Mouse (Mus musculus): ENCODE data around the gene Mark1. TPM values are rescaled to one million over a fixed set of nuclear protein-coding genes. Genes with fewer than 3 reads are reported as not detected.

The Mark1 gene
- polyA plus RNA-seq, 1 experiment from 2014 or later, result 3.4 TPM

GRCm38 (mm10) chr1:184881211-184881610, 118.2 kb downstream of the Mark1 start:
- Histone ChIP-seq H3K27ac (no peak overlapping the region), H3K27me3 (peaks cover 49% of the 10 kb centered on the region), H3K36me3 (no peaks in the 10 kb centered on the region), H3K9me3 (no peaks in the 10 kb centered on the region), H3K4me3 (peak overlapping the region; percentile 55; the same call in 1 of the 2 replicates), H3K4me2 (replicated peaks) (no peak overlapping the region; the same call in 1 of the 2 replicates), H3K9ac (no peak overlapping the region), H3K4me1 (peaks cover 18% of the 10 kb centered on the region)
- WGBS, result 82% methylated on average over 5 of the region's 5 CpGs
- ATAC-seq (ENCODE audit: low FRiP score, low read depth), result no peak

- 56% methylated on average over 6 of the region's 6 CpGs for WGBS
- Histone ChIP-seq H3K27ac (peak overlapping the region; percentile 39; the same call in 1 of the 2 replicates), H3K36me3 (no peaks in the 10 kb centered on the region), H3K4me1 (peaks cover 18% of the 10 kb centered on the region), H3K4me3 (no peak overlapping the region), H3K4me2 (replicated peaks) (no peak overlapping the region), H3K27me3 (peaks cover 38% of the 10 kb centered on the region), H3K9ac (0 out of 2 replicates have a peak overlapping the region, but pooled peaks have one; percentile 19), H3K9me3 (no peaks in the 10 kb centered on the region)
- ATAC-seq (ENCODE audit: low FRiP score, low read depth), result no peak
These were observed 120.5 kb downstream of the Mark1 start for GRCm38 (mm10) chr1:184878860-184879259.

GRCm38 (mm10) chr1:184877306-184877705, 122.1 kb downstream of the Mark1 start:
- Histone ChIP-seq H3K4me2 (replicated peaks) (no peak overlapping the region), H3K27ac (no peak overlapping the region), H3K4me1 (peaks cover 8% of the 10 kb centered on the region), H3K36me3 (no peaks in the 10 kb centered on the region), H3K27me3 (peaks cover 22% of the 10 kb centered on the region), H3K9ac (no peak overlapping the region), H3K9me3 (no peaks in the 10 kb centered on the region), H3K4me3 (no peak overlapping the region)
- WGBS, result 72% methylated on average over 2 of the region's 2 CpGs
- no peak for ATAC-seq (ENCODE audit: low FRiP score, low read depth)

GRCm38 (mm10) chr1:184873910-184874309, 125.5 kb downstream of the Mark1 start:
- H3K27ac ChIP-seq, result no peak overlapping the region
- H3K4me3 ChIP-seq, result no peak overlapping the region
- 81% methylated on average over 11 of the region's 11 CpGs for WGBS

GRCm38 (mm10) chr1:184872069-184872819, 127.1 kb downstream of the Mark1 start:
- no peak overlapping the region; the same call in 1 of the 2 replicates for H3K27ac ChIP-seq
- ATAC-seq (ENCODE audit: low FRiP score, low read depth), result no peak
- H3K4me1 ChIP-seq, result peaks cover 17% of the 10 kb centered on the region
- H3K27me3 ChIP-seq, result no peaks in the 10 kb centered on the region
- H3K9me3 ChIP-seq, result no peaks in the 10 kb centered on the region
- no peak overlapping the region for H3K4me2 ChIP-seq (replicated peaks)
- no peak overlapping the region for H3K4me3 ChIP-seq
- H3K36me3 ChIP-seq, result no peaks in the 10 kb centered on the region
- 67% methylated on average over 7 of the region's 7 CpGs for WGBS
- no peak overlapping the region for H3K9ac ChIP-seq

More at GRCm38 (mm10) chr1:184873910-184874309, 125.5 kb downstream of the Mark1 start:
- H3K4me1 ChIP-seq, result peaks cover 18% of the 10 kb centered on the region
- no peak overlapping the region for H3K9ac ChIP-seq
- H3K4me2 ChIP-seq (replicated peaks), result no peak overlapping the region
- ATAC-seq (ENCODE audit: low FRiP score, low read depth), result no peak
- no peaks in the 10 kb centered on the region for H3K36me3 ChIP-seq
- no peaks in the 10 kb centered on the region for H3K9me3 ChIP-seq
- no peaks in the 10 kb centered on the region for H3K27me3 ChIP-seq

GRCm38 (mm10) chr1:184871506-184871905, 127.9 kb downstream of the Mark1 start:
- Histone ChIP-seq H3K4me1 (peaks cover 17% of the 10 kb centered on the region), H3K27ac (no peak overlapping the region), H3K36me3 (no peaks in the 10 kb centered on the region), H3K4me3 (no peak overlapping the region), H3K27me3 (no peaks in the 10 kb centered on the region), H3K9ac (no peak overlapping the region), H3K9me3 (no peaks in the 10 kb centered on the region), H3K4me2 (replicated peaks) (no peak overlapping the region)
- ATAC-seq (ENCODE audit: low FRiP score, low read depth), result peak; percentile 73
- 77% methylated on average over 1 of the region's 1 CpGs for WGBS

GRCm38 (mm10) chr1:184870646-184871385, 128.6 kb downstream of the Mark1 start:
- Histone ChIP-seq H3K4me2 (replicated peaks) (no peak overlapping the region), H3K27me3 (no peaks in the 10 kb centered on the region), H3K36me3 (no peaks in the 10 kb centered on the region), H3K9ac (no peak overlapping the region), H3K4me1 (peaks cover 17% of the 10 kb centered on the region), H3K27ac (no peak overlapping the region), H3K9me3 (no peaks in the 10 kb centered on the region), H3K4me3 (no peak overlapping the region)
- 79% methylated on average over 11 of the region's 11 CpGs for WGBS
- ATAC-seq (ENCODE audit: low FRiP score, low read depth), result no peak

- WGBS, result 70% methylated on average over 4 of the region's 4 CpGs
- H3K4me1 ChIP-seq, result peaks cover 17% of the 10 kb centered on the region
- H3K4me2 ChIP-seq (replicated peaks), result no peak overlapping the region
- H3K27me3 ChIP-seq, result no peaks in the 10 kb centered on the region
- no peak overlapping the region for H3K9ac ChIP-seq
- H3K27ac ChIP-seq, result no peak overlapping the region
- no peak overlapping the region for H3K4me3 ChIP-seq
- ATAC-seq (ENCODE audit: low FRiP score, low read depth), result no peak
- no peaks in the 10 kb centered on the region for H3K36me3 ChIP-seq
- no peaks in the 10 kb centered on the region for H3K9me3 ChIP-seq
These were observed 129.3 kb downstream of the Mark1 start for GRCm38 (mm10) chr1:184869939-184870565.

- H3K9ac ChIP-seq, result no peak overlapping the region
- ATAC-seq (ENCODE audit: low FRiP score, low read depth), result no peak
- H3K36me3 ChIP-seq, result no peaks in the 10 kb centered on the region
- no peak overlapping the region for H3K4me3 ChIP-seq
- H3K4me1 ChIP-seq, result peaks cover 17% of the 10 kb centered on the region
- H3K4me2 ChIP-seq (replicated peaks), result no peak overlapping the region
- H3K27me3 ChIP-seq, result no peaks in the 10 kb centered on the region
- no peaks in the 10 kb centered on the region for H3K9me3 ChIP-seq
- H3K27ac ChIP-seq, result no peak overlapping the region
- WGBS, result 84% methylated on average over 3 of the region's 3 CpGs
These were observed 131.7 kb downstream of the Mark1 start for GRCm38 (mm10) chr1:184867640-184868120.

GRCm38 (mm10) chr1:184864381-184864801, 135.0 kb downstream of the Mark1 start:
- 50% methylated on average over 7 of the region's 7 CpGs for WGBS
- no peak overlapping the region for H3K4me3 ChIP-seq
- no peaks in the 10 kb centered on the region for H3K4me1 ChIP-seq
- H3K9ac ChIP-seq, result no peak overlapping the region; the same call in 1 of the 2 replicates
- H3K27ac ChIP-seq, result peak overlapping the region; percentile 24; the same call in 1 of the 2 replicates
- no peaks in the 10 kb centered on the region for H3K36me3 ChIP-seq
- no peaks in the 10 kb centered on the region for H3K9me3 ChIP-seq
- H3K27me3 ChIP-seq, result no peaks in the 10 kb centered on the region
- no peak for ATAC-seq (ENCODE audit: low FRiP score, low read depth)
- H3K4me2 ChIP-seq (replicated peaks), result no peak overlapping the region

GRCm38 (mm10) chr1:184862636-184863035, 136.7 kb downstream of the Mark1 start:
- no peaks in the 10 kb centered on the region for H3K36me3 ChIP-seq
- H3K9ac ChIP-seq, result no peak overlapping the region
- no peaks in the 10 kb centered on the region for H3K4me1 ChIP-seq
- H3K4me3 ChIP-seq, result no peak overlapping the region
- no peak for ATAC-seq (ENCODE audit: low FRiP score, low read depth)
- WGBS, result 89% methylated on average over 6 of the region's 6 CpGs
- H3K4me2 ChIP-seq (replicated peaks), result no peak overlapping the region
- H3K27me3 ChIP-seq, result no peaks in the 10 kb centered on the region
- H3K27ac ChIP-seq, result no peak overlapping the region
- no peaks in the 10 kb centered on the region for H3K9me3 ChIP-seq

GRCm38 (mm10) chr1:184861551-184861950, 137.8 kb downstream of the Mark1 start:
- 85% methylated on average over 2 of the region's 2 CpGs for WGBS
- Histone ChIP-seq H3K9me3 (no peaks in the 10 kb centered on the region), H3K27ac (no peak overlapping the region), H3K9ac (no peak overlapping the region), H3K4me3 (no peak overlapping the region), H3K36me3 (no peaks in the 10 kb centered on the region), H3K27me3 (no peaks in the 10 kb centered on the region), H3K4me2 (replicated peaks) (no peak overlapping the region), H3K4me1 (no peaks in the 10 kb centered on the region)
- no peak for ATAC-seq (ENCODE audit: low FRiP score, low read depth)

Data from limb, embryonic 13.5 days (tissue).